Mouse (Mus musculus) gastrocnemius, adult 2 months (tissue): ENCODE data around the gene Actb. TPM values are rescaled to one million over a fixed set of nuclear protein-coding genes. Genes with fewer than 3 reads are reported as not detected.
"Not testable (repeated sequence)": the region's sequence is repeated elsewhere in the genome, so short reads cannot be mapped to it uniquely, and the experiment has no call there.

ENCODE experiments used
- DNase-seq: peaks from one replicate; pipeline ENCODE4 v3.0.0; 2022
- H3K27ac ChIP-seq: fragments of 200-600 bp; 2 replicates; pipeline ENCODE4 v1.8.1; 2022; ENCODE audit warnings: mild to moderate bottlenecking
- H3K4me3 ChIP-seq: fragments of 200-600 bp; 2 replicates; pipeline ENCODE4 v1.8.1; 2022; ENCODE audit warnings: mild to moderate bottlenecking, moderate library complexity
- CTCF ChIP-seq: fragments of 200-600 bp; IDR thresholded peaks from 2 replicates; pipeline ENCODE4 v1.8.1; 2022; ENCODE audit warnings: antibody characterized with exemption, mild to moderate bottlenecking, moderate library complexity
- intact Hi-C: fragments of 180-260 bp; cut with DNase I; formaldehyde crosslinking; loops from one replicate; pipeline ENCODE4 v1.15.1; 2025
- total RNA-seq, 2 experiments: library from RNA; stranded (reverse); gene quantifications; 2 replicates each; pipeline ENCODE4 v1.2.3; 2021

The Actb gene
- total RNA-seq, 2 experiments from 2014 or later = 365 to 571 TPM

GRCm38 (mm10) chr5:142898316-142898715 is 8.2 kb downstream of the Actb start:
- intact Hi-C loops = no loop called here
- no peak for TF ChIP-seq CTCF
- no peak overlapping the region for H3K4me3 ChIP-seq

GRCm38 (mm10) chr5:142897568-142898248 is 8.8 kb downstream of the Actb start:
- DNase-seq = no peak
- H3K27ac ChIP-seq = no peak overlapping the region; the same call in 1 of the 2 replicates
- intact Hi-C loops = no loop called here
- H3K4me3 ChIP-seq = no peak overlapping the region
- TF ChIP-seq CTCF = no peak

More at GRCm38 (mm10) chr5:142898316-142898715, 8.2 kb downstream of the Actb start:
- DNase-seq = no peak
- H3K27ac ChIP-seq = peak overlapping the region; percentile 16; the same call in 1 of the 2 replicates

GRCm38 (mm10) chr5:142896713-142897112 is 9.8 kb downstream of the Actb start:
- TF ChIP-seq CTCF = no peak
- Histone ChIP-seq H3K27ac (0 out of 2 replicates have a peak overlapping the region, but pooled peaks have one; percentile 96), H3K4me3 (no peak overlapping the region)
- no peak for DNase-seq
- intact Hi-C loops = no loop called here

- peak overlapping the region; percentile 93; the same call in 1 of the 2 replicates for H3K4me3 ChIP-seq
- intact Hi-C loops = no loop called here
- no peak for DNase-seq
- no peak for TF ChIP-seq CTCF
- H3K27ac ChIP-seq = peak overlapping the region; percentile 96
Observed at GRCm38 (mm10) chr5:142896192-142896591, 10.4 kb downstream of the Actb start.

- DNase-seq = peak; percentile 96
- intact Hi-C loops = no loop called here
- no peak for TF ChIP-seq CTCF
- Histone ChIP-seq H3K27ac (peak within 1 kb of the TSS; percentile 96), H3K4me3 (peak within 1 kb of the TSS; percentile 93)
Observed at GRCm38 (mm10) chr5:142894918-142895613, 11.5 kb downstream of the Actb start, which contains the start of gene Fbxl18. Fbxl18 (minus strand) TSS chr5:142895421.

GRCm38 (mm10) chr5:142891396-142891795 is 15.2 kb downstream of the Actb start:
- DNase-seq = no peak
- TF ChIP-seq CTCF = no peak
- intact Hi-C loops = no loop called here
- no peak overlapping the region for H3K4me3 ChIP-seq
- H3K27ac ChIP-seq = no peak overlapping the region

GRCm38 (mm10) chr5:142887533-142887932 is 19.0 kb downstream of the Actb start:
- peak; percentile 46 for TF ChIP-seq CTCF
- DNase-seq, H3K4me3 ChIP-seq, intact Hi-C loops: not testable (repeated sequence)
- H3K27ac ChIP-seq = peak overlapping the region; percentile 35; the same call in 1 of the 2 replicates

- Histone ChIP-seq H3K27ac (peak overlapping the region; percentile 68), H3K4me3 (no peak overlapping the region)
- TF ChIP-seq CTCF = no peak
- intact Hi-C loops = no loop called here
- DNase-seq = no peak
Observed at GRCm38 (mm10) chr5:142886761-142887160, 19.8 kb downstream of the Actb start.

- intact Hi-C loops = no loop called here
- no peak overlapping the region for H3K4me3 ChIP-seq
- no peak for TF ChIP-seq CTCF
- no peak for DNase-seq
- peak overlapping the region; percentile 68; the same call in 1 of the 2 replicates for H3K27ac ChIP-seq
Observed at GRCm38 (mm10) chr5:142886181-142886580, 20.4 kb downstream of the Actb start.

- no peak for TF ChIP-seq CTCF
- H3K27ac ChIP-seq = no peak overlapping the region
- intact Hi-C loops = no loop called here
- no peak overlapping the region for H3K4me3 ChIP-seq
- no peak for DNase-seq
Observed at GRCm38 (mm10) chr5:142882471-142882870, 24.1 kb downstream of the Actb start.

- Histone ChIP-seq H3K27ac (0 out of 2 replicates have a peak overlapping the region, but pooled peaks have one; percentile 5), H3K4me3 (no peak overlapping the region)
- intact Hi-C loops = no loop called here
- no peak for TF ChIP-seq CTCF
- DNase-seq = no peak
Observed at GRCm38 (mm10) chr5:142881936-142882335, 24.6 kb downstream of the Actb start.

- TF ChIP-seq CTCF = no peak
- DNase-seq = no peak
- Histone ChIP-seq H3K27ac (0 out of 2 replicates have a peak overlapping the region, but pooled peaks have one; percentile 5), H3K4me3 (no peak overlapping the region)
- intact Hi-C loops = loop anchor here (1.0 kb wide), 1 partner anchor 51 kb away; no protein-coding TSS in a partner anchor
Observed at GRCm38 (mm10) chr5:142880806-142881516, 25.6 kb downstream of the Actb start.
